Mouse (Mus musculus): ENCODE data around the gene Zfp36.

DNA sequence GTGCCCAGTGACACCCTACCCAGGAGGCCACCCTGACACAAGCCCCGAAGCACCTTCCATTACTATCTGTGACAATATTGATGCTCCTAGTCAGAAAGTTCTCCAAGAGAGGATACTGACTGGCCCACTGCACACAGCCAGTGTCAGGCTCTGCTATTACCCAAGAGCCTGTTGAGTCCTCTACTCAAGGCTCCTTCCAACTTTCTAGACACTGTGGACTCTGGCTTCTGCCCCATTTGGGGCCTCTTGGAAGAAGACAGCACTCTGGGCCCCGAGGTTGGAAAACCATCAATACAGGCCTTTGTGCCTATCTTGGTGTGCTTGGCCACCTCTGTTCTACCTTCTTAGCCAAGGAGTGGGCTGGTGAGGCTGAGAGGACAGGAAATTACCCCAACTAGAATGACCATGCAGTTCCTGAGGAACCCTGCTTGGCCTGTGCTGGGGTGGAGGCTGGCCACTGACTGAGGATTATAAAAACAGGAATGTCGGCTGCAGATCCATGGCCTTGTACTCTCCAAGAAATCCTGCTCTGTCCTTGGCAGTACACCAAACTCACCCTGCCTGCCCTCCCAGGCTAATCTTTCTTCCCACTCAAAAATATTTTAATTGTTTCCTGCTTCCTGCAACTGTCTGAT, 30.9 kb upstream of the Zfp36 start:
- no peak for TF ChIP-seq CTCF (IDR thresholded peaks at IDR 0.05; ENCODE audit: low read depth)
- no peak for TF ChIP-seq EP300 (IDR thresholded peaks at IDR 0.05; ENCODE audit: low read depth)

Data from heart, postnatal 0 days (tissue).